Mouse (Mus musculus) heart, postnatal 0 days (tissue): ENCODE measurements around the gene Ephb2. TPM values are rescaled to one million over a fixed set of nuclear protein-coding genes. Genes with fewer than 3 reads are reported as not detected.

Experiments used
- ATAC-seq: fragments of 200-750 bp; cut with Nextera tagmentation; 2 replicates; pipeline ENCODE4 v1.8.0; 2017; ENCODE audit warnings: low read depth, moderate number of reproducible peaks, moderate library complexity; ENCODE audit not compliant: insufficient read depth
- DNase-seq: peaks from one replicate; pipeline ENCODE4 v3.0.0-alpha.2; 2016; ENCODE audit warnings: low spot score
- H3K27ac ChIP-seq: fragments of 300-500 bp; sonication (generic); 2 replicates; pipeline ENCODE4 v1.5.1; 2014; ENCODE audit warnings: low read depth, mild to moderate bottlenecking
- H3K27me3 ChIP-seq: fragments of 300-500 bp; sonication (generic); 2 replicates; pipeline ENCODE4 v1.6.1; 2014; ENCODE audit warnings: low read length, mixed read lengths; ENCODE audit not compliant: control insufficient read depth, insufficient read depth
- H3K36me3 ChIP-seq: fragments of 300-500 bp; sonication (generic); replicated peaks from 2 replicates; pipeline ENCODE4 v1.6.1; 2014; ENCODE audit warnings: low read length, mixed read lengths; ENCODE audit not compliant: control insufficient read depth, insufficient read depth
- H3K4me1 ChIP-seq: fragments of 300-500 bp; sonication (generic); 2 replicates; pipeline ENCODE4 v1.6.1; 2014; ENCODE audit warnings: antibody characterized with exemption; ENCODE audit not compliant: control insufficient read depth, insufficient read depth
- H3K4me2 ChIP-seq: fragments of 300-500 bp; sonication (generic); 2 replicates; pipeline ENCODE4 v1.6.1; 2014; ENCODE audit warnings: low read depth, mild to moderate bottlenecking, low read length, moderate library complexity
- H3K4me3 ChIP-seq: fragments of 300-500 bp; sonication (generic); 2 replicates; pipeline ENCODE4 v1.5.1; 2014; ENCODE audit warnings: low read depth, low read length
- H3K9ac ChIP-seq: fragments of 300-500 bp; sonication (generic); replicated peaks from 2 replicates; pipeline ENCODE4 v1.6.1; 2014; ENCODE audit warnings: low read depth, low read length, mixed read lengths
- H3K9me3 ChIP-seq: fragments of 300-500 bp; sonication (generic); replicated peaks from 2 replicates; pipeline ENCODE4 v1.6.1; 2016; ENCODE audit warnings: low read length; ENCODE audit not compliant: control insufficient read depth
- CTCF ChIP-seq: IDR thresholded peaks from 2 replicates; pipeline ENCODE4 v1.5.1; 2016; ENCODE audit warnings: antibody characterized with exemption, control low read depth, low read depth
- EP300 ChIP-seq: IDR thresholded peaks from 2 replicates; pipeline ENCODE4 v1.6.1; 2016; ENCODE audit warnings: antibody characterized with exemption, low read depth
- WGBS: fragments of 180-500 bp; shearing (Covaris S2); extraction: QIAGEN DNeasy Blood & Tissue Kit; methylation state at CpG from one replicate; pipeline ENCODE4 v1.1.7; 2014; 5-methylcytosine and 5-hydroxymethylcytosine counted together
- polyA plus RNA-seq: library from polyadenylated mRNA; unstranded; fragments of >200 nt; fragmentation: Nextera tagmentation; extraction: Ambion mirVana; gene quantifications from 2 replicates; pipeline ENCODE4 v1.2.1, GENCODE M21; 2015
- total RNA-seq: library from RNA; depleted of rRNA; stranded (reverse); fragments of >200 nt; gene quantifications from 2 replicates; pipeline ENCODE4 v1.2.3, GENCODE M21; 2014; ENCODE audit warnings: low replicate concordance

The Ephb2 gene
- total and polyA plus RNA-seq, 2 experiments from 2014 or later, result 0.19 to 10.2 TPM

- DNase-seq (no peak), ATAC-seq (no peak)
- Histone ChIP-seq H3K9ac (no peak overlapping the region), H3K4me2 (no peak overlapping the region), H3K27me3 (no peaks in the 10 kb centered on the region), H3K27ac (no peak overlapping the region), H3K36me3 (no peaks in the 10 kb centered on the region), H3K4me3 (no peak overlapping the region), H3K4me1 (no peaks in the 10 kb centered on the region), H3K9me3 (no peaks in the 10 kb centered on the region)
- TF ChIP-seq EP300 (no peak), CTCF (no peak)
- 34% methylated on average over 20 of the region's 20 CpGs for WGBS
These were observed 123.6 kb downstream of the Ephb2 start for GRCm38 (mm10) chr4:136711985-136712768.

GRCm38 (mm10) chr4:136710345-136710744 lies 125.4 kb downstream of the Ephb2 start:
- TF ChIP-seq CTCF (no peak), EP300 (no peak)
- Histone ChIP-seq H3K9me3 (no peaks in the 10 kb centered on the region), H3K27ac (no peak overlapping the region), H3K4me2 (no peak overlapping the region), H3K27me3 (peaks cover 3% of the 10 kb centered on the region; the same call in 1 of the 2 replicates), H3K36me3 (no peaks in the 10 kb centered on the region), H3K9ac (no peak overlapping the region), H3K4me3 (no peak overlapping the region), H3K4me1 (no peaks in the 10 kb centered on the region)
- no peak for DNase-seq
- ATAC-seq, result no peak
- 95% methylated on average over 9 of the region's 9 CpGs for WGBS

- H3K27ac ChIP-seq, result no peak overlapping the region
- H3K9me3 ChIP-seq, result no peaks in the 10 kb centered on the region
- TF ChIP-seq CTCF, result no peak
- no peak for TF ChIP-seq EP300
- no peak overlapping the region for H3K4me2 ChIP-seq
- DNase-seq, result no peak
- peaks cover 3% of the 10 kb centered on the region; the same call in 1 of the 2 replicates for H3K27me3 ChIP-seq
- no peaks in the 10 kb centered on the region for H3K36me3 ChIP-seq
- peak; percentile 22; the same call in 1 of the 2 replicates for ATAC-seq
- no peaks in the 10 kb centered on the region for H3K4me1 ChIP-seq
- WGBS, result 13% methylated on average over 2 of the region's 2 CpGs
- H3K9ac ChIP-seq, result no peak overlapping the region
- H3K4me3 ChIP-seq, result no peak overlapping the region
These were observed 126.8 kb downstream of the Ephb2 start for GRCm38 (mm10) chr4:136708956-136709355.

- no peaks in the 10 kb centered on the region for H3K4me1 ChIP-seq
- H3K9ac ChIP-seq, result no peak overlapping the region
- no peak overlapping the region for H3K4me2 ChIP-seq
- ATAC-seq (no peak), DNase-seq (no peak)
- TF ChIP-seq CTCF (no peak), EP300 (no peak)
- H3K4me3 ChIP-seq, result no peak overlapping the region
- 83% methylated on average over 4 of the region's 4 CpGs for WGBS
- H3K9me3 ChIP-seq, result no peaks in the 10 kb centered on the region
- H3K27ac ChIP-seq, result no peak overlapping the region
- no peaks in the 10 kb centered on the region for H3K36me3 ChIP-seq
- peaks cover 3% of the 10 kb centered on the region; the same call in 1 of the 2 replicates for H3K27me3 ChIP-seq
These were observed 129.1 kb downstream of the Ephb2 start for GRCm38 (mm10) chr4:136706696-136707095.

GRCm38 (mm10) chr4:136705091-136705490 lies 130.7 kb downstream of the Ephb2 start:
- H3K4me3 ChIP-seq, result no peak overlapping the region
- TF ChIP-seq CTCF, result no peak
- no peak for TF ChIP-seq EP300
- 91% methylated on average over 5 of the region's 5 CpGs for WGBS

More at GRCm38 (mm10) chr4:136705091-136705490, 130.7 kb downstream of the Ephb2 start:
- no peaks in the 10 kb centered on the region for H3K9me3 ChIP-seq
- no peak overlapping the region for H3K9ac ChIP-seq
- H3K36me3 ChIP-seq, result no peaks in the 10 kb centered on the region
- DNase-seq (no peak), ATAC-seq (no peak)
- H3K27ac ChIP-seq, result no peak overlapping the region
- H3K27me3 ChIP-seq, result peaks cover 8% of the 10 kb centered on the region; the same call in 1 of the 2 replicates
- no peak overlapping the region for H3K4me2 ChIP-seq
- no peaks in the 10 kb centered on the region for H3K4me1 ChIP-seq
